Mouse (Mus musculus) liver, adult 2 months (tissue): ENCODE results near the gene Otulinl. TPM values are rescaled to one million over a fixed set of nuclear protein-coding genes. Genes with fewer than 3 reads are reported as not detected.

Experiments
- DNase-seq: peaks from one replicate; pipeline ENCODE4 v3.0.0-alpha.2; 2011; ENCODE audit warnings: low read depth, low spot score; ENCODE audit errors: extremely low read depth
- H3K27ac ChIP-seq: fragments of 200-500 bp; replicated peaks from 2 replicates; pipeline ENCODE4 v1.5.1; 2012; ENCODE audit warnings: low read depth, mild to moderate bottlenecking, control low read depth, inconsistent platforms, low read length; ENCODE audit not compliant: insufficient read depth
- H3K27me3 ChIP-seq: fragments of 200-500 bp; 2 replicates; pipeline ENCODE4 v1.6.1; 2012; ENCODE audit warnings: mild to moderate bottlenecking, moderate library complexity, low read length, inconsistent platforms; ENCODE audit not compliant: control insufficient read depth, insufficient read depth
- H3K36me3 ChIP-seq: fragments of 200-500 bp; 2 replicates; pipeline ENCODE4 v1.6.1; 2012; ENCODE audit warnings: low read length, inconsistent platforms; ENCODE audit not compliant: control insufficient read depth, insufficient read depth
- H3K4me1 ChIP-seq: fragments of 200-500 bp; 2 replicates; pipeline ENCODE4 v1.6.1; 2011; ENCODE audit warnings: low read length; ENCODE audit not compliant: control insufficient read depth, insufficient read depth
- H3K4me3 ChIP-seq: fragments of 200-500 bp; 2 replicates; pipeline ENCODE4 v1.5.1; 2011; ENCODE audit warnings: low read depth, mild to moderate bottlenecking, control low read depth, low read length, moderate library complexity; ENCODE audit not compliant: insufficient read depth
- H3K79me2 ChIP-seq: fragments of 200-500 bp; 2 replicates; pipeline ENCODE4 v1.6.1; 2012; ENCODE audit warnings: inconsistent platforms, mild to moderate bottlenecking, low read length, moderate library complexity; ENCODE audit not compliant: control insufficient read depth, insufficient read depth
- H3K9ac ChIP-seq: fragments of 200-500 bp; 2 replicates; pipeline ENCODE4 v1.6.1; 2012; ENCODE audit warnings: low read depth, mild to moderate bottlenecking, control low read depth, inconsistent platforms, low read length
- CTCF ChIP-seq: fragments of 200-500 bp; IDR thresholded peaks from 2 replicates; pipeline ENCODE4 v1.5.1; 2011; ENCODE audit warnings: low read depth, low read length, control low read depth
- POLR2A ChIP-seq: fragments of 200-500 bp; IDR thresholded peaks from 2 replicates; pipeline ENCODE4 v1.6.1; 2011; ENCODE audit warnings: low read length, control low read depth; ENCODE audit not compliant: insufficient read depth; ENCODE audit errors: extremely low read depth
- WGBS: fragments of 180-500 bp; shearing (Covaris S2); methylation state at CpG from one replicate; pipeline ENCODE4 v1.1.7; 2018; 5-methylcytosine and 5-hydroxymethylcytosine counted together
- polyA plus RNA-seq: library from polyadenylated mRNA; depleted of rRNA; stranded (reverse); fragments of >200 nt; gene quantifications from 2 replicates; pipeline ENCODE4 v1.2.3, GENCODE M21; 2012
- total RNA-seq: library from RNA; depleted of rRNA; stranded (reverse); fragments of >200 nt; gene quantifications from 2 replicates; pipeline ENCODE4 v1.2.3, GENCODE M21; 2014

The Otulinl gene
- total and polyA plus RNA-seq, 2 experiments = 0.78 to 2.1 TPM

GRCm38 (mm10) chr15:27676211-27676610 lies 5.2 kb downstream of the Otulinl start:
- Histone ChIP-seq H3K36me3 (no peaks in the 10 kb centered on the region), H3K27ac (no peak overlapping the region)

DNA sequence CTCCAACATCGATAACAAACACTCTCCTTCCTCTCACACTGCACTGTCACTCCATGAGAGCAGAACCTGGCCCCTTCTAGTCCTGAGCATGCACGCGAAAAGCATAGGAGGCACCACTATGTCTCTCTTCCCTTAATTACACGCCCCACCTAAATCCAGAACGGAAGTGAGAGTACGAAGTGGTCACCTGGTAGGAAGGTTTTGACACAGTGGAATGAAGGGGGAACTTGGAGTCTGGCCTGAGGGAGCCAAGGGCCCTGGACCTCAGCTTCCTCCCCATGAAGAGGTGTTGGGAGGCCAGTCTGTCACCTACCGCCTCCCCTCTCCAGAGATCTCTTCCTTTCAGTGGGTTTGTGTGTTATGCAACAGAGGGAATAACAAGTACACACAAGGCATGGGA lies 6.3 kb downstream of the Otulinl start:
- Histone ChIP-seq H3K4me1 (no peaks in the 10 kb centered on the region), H3K9ac (no peak overlapping the region), H3K79me2 (no peaks in the 10 kb centered on the region), H3K27ac (no peak overlapping the region), H3K4me3 (no peak overlapping the region), H3K36me3 (no peaks in the 10 kb centered on the region), H3K27me3 (no peaks in the 10 kb centered on the region)
- DNase-seq = no peak
- no peak for TF ChIP-seq CTCF
- no peak for TF ChIP-seq POLR2A
- WGBS = 81% methylated on average over 7 of the region's 7 CpGs

More at GRCm38 (mm10) chr15:27676211-27676610, 5.2 kb downstream of the Otulinl start:
- 70% methylated on average over 9 of the region's 9 CpGs for WGBS
- TF ChIP-seq POLR2A (no peak), CTCF (no peak)
- H3K79me2 ChIP-seq = no peaks in the 10 kb centered on the region
- no peak overlapping the region for H3K9ac ChIP-seq
- 0 out of 2 replicates have a peak, but pooled peaks cover 2% of the 10 kb centered on the region for H3K27me3 ChIP-seq
- no peak for DNase-seq
- H3K4me3 ChIP-seq = no peak overlapping the region
- no peaks in the 10 kb centered on the region for H3K4me1 ChIP-seq

GRCm38 (mm10) chr15:27674041-27674440 lies 7.3 kb downstream of the Otulinl start:
- H3K36me3 ChIP-seq = no peaks in the 10 kb centered on the region
- no peak overlapping the region for H3K9ac ChIP-seq
- no peak overlapping the region for H3K4me3 ChIP-seq
- no peak overlapping the region for H3K27ac ChIP-seq
- no peak for DNase-seq
- WGBS = 85% methylated on average over 6 of the region's 6 CpGs
- no peaks in the 10 kb centered on the region for H3K27me3 ChIP-seq
- no peak for TF ChIP-seq POLR2A
- no peak for TF ChIP-seq CTCF
- no peaks in the 10 kb centered on the region for H3K4me1 ChIP-seq
- H3K79me2 ChIP-seq = no peaks in the 10 kb centered on the region

- TF ChIP-seq CTCF = no peak
- no peak for TF ChIP-seq POLR2A
- H3K79me2 ChIP-seq = no peaks in the 10 kb centered on the region
- 84% methylated on average over 6 of the region's 6 CpGs for WGBS
These were observed 8.2 kb downstream of the Otulinl start for GRCm38 (mm10) chr15:27673151-27673550.

GRCm38 (mm10) chr15:27672259-27672658 lies 9.1 kb downstream of the Otulinl start:
- Histone ChIP-seq H3K36me3 (no peaks in the 10 kb centered on the region), H3K79me2 (no peaks in the 10 kb centered on the region), H3K9ac (no peak overlapping the region), H3K4me3 (no peak overlapping the region), H3K4me1 (no peaks in the 10 kb centered on the region), H3K27ac (no peak overlapping the region), H3K27me3 (no peaks in the 10 kb centered on the region)
- TF ChIP-seq CTCF (no peak), POLR2A (no peak)
- DNase-seq = no peak
- 74% methylated on average over 8 of the region's 8 CpGs for WGBS

More at GRCm38 (mm10) chr15:27673151-27673550, 8.2 kb downstream of the Otulinl start:
- Histone ChIP-seq H3K4me1 (no peaks in the 10 kb centered on the region), H3K36me3 (no peaks in the 10 kb centered on the region), H3K27ac (no peak overlapping the region), H3K9ac (no peak overlapping the region), H3K4me3 (no peak overlapping the region), H3K27me3 (no peaks in the 10 kb centered on the region)
- DNase-seq = no peak

GRCm38 (mm10) chr15:27671612-27672245 lies 9.7 kb downstream of the Otulinl start:
- Histone ChIP-seq H3K36me3 (no peaks in the 10 kb centered on the region), H3K27ac (no peak overlapping the region), H3K4me1 (no peaks in the 10 kb centered on the region), H3K9ac (no peak overlapping the region), H3K79me2 (no peaks in the 10 kb centered on the region), H3K4me3 (no peak overlapping the region), H3K27me3 (no peaks in the 10 kb centered on the region)
- 83% methylated on average over 10 of the region's 10 CpGs for WGBS
- no peak for TF ChIP-seq POLR2A
- no peak for TF ChIP-seq CTCF
- no peak for DNase-seq
